Mouse (Mus musculus) brain, embryonic 14.5 days (tissue): ENCODE results near the gene Gm21860.
"Not testable (repeated sequence)": the region's sequence is repeated elsewhere in the genome, so short reads cannot be mapped to it uniquely, and the experiment has no call there.

Experiments
- CTCF ChIP-seq: fragments of 200-500 bp; IDR thresholded peaks from 2 replicates; pipeline ENCODE4 v1.5.1; 2012; ENCODE audit warnings: inconsistent platforms, mild to moderate bottlenecking, moderate library complexity, borderline replicate concordance; ENCODE audit not compliant: insufficient read depth, insufficient read length; ENCODE audit errors: extremely low read depth
- POLR2A ChIP-seq: fragments of 200-500 bp; IDR thresholded peaks from 2 replicates; pipeline ENCODE4 v1.6.1; 2012; ENCODE audit warnings: mild to moderate bottlenecking, inconsistent platforms, borderline replicate concordance; ENCODE audit not compliant: poor library complexity, insufficient read depth, insufficient read length, severe bottlenecking; ENCODE audit errors: extremely low read depth

- not testable (repeated sequence) for TF ChIP-seq CTCF, POLR2A
Measured at GRCm38 (mm10) chrY:90729816-90730303, 24.8 kb downstream of the Gm21860 start.
